Mouse (Mus musculus) embryo, embryonic 11.5 days (tissue): ENCODE measurements around the gene Ncoa7.
A peak's percentile ranks its signal among the peaks of the same experiment; 100 is the strongest.

ENCODE experiments used
- DNase-seq: peaks from one replicate; pipeline ENCODE4 v3.0.0-alpha.2; 2012; ENCODE audit warnings: low read depth, low spot score

Gene Ncoa7

DNA sequence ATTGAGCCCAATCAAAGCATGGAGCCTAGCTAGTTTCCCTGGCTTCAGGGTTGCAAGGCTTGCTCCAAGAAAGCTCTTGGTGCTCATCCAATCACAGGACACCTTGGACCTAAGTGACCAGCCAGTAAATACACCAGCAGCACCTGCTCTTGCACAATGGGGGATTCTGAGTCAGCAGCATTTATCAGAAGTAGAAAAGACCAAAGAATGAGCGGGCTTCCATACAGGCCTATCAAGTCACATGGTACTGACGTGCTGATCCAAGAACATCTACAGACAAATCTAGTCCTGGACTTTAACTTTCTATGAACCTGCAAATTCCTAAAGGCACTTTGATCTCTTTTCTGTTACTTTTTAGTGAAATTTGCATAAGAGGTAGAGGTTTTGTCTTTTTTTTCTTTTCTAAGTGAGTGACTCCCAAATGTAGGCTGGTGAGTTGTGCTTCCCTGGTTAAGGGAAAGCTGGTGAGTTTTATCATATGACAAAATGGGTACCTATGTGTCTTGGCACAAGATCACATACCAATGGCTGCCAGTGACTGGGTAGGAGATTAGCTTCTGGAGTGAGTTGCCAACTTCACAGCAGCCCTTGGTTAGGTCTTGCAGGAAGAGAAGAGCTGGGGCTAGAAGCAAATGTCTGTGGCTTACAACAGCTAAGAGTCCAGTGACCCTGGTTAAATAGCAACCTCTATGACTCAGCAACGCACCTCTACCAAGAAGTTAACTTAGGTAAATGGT, 57.7 kb downstream of the Ncoa7 start:
- no peak for DNase-seq

DNA sequence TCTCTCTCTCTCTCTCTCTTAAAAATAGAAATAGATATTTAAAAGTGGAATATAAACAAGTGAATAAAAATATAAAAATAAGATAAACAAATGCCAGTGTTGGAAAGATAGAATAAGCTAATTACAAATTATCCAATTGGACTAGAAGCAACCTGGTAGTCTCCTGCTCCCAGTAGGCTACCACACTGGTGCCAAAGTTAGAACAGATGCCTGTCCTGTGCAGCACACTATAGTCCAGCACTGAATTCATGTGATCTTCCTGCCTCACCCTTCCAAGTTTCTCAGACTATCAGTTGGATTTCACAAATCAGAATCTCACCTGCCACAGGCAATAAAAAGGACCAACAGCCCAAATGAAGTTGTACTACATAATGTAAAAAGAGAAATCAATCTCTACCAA, 59.9 kb downstream of the Ncoa7 start:
- DNase-seq = no peak

DNA sequence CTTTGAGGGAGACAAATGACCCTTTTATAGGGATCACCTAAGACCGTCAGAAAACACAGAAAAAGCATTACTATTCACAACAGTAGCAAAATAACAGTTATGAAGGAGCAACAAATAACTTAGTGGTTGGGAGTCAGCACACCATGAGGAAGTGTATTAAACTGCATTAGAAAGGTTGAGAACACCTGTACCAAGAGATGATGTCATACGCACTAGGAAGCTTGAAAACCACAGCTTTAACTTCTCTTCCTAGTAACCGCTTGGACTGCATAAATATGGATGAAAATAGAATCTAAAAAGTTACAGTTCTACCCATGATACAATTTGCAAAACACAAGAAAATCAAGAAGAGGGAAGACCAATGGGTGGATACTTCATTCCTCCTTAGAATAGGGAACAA, 64.7 kb downstream of the Ncoa7 start:
- DNase-seq = no peak

DNA sequence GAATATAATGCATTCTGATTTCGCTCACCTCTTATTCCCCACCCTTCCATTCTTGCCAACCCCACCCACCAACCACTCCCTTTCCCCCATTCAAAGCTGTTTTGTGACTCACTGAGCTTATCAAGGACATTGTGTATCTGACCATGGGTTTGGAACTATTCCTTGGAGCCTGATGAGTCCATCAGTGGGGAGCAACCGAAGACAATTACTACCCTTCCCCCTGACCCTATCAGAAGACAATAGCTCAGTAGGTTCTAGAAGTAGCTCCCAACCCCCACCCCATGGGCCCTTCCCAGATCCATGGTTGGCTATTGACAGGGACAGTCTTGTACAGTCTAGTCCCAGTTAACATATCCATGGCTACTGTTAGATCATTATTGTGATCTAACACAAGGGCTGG, 65.8 kb downstream of the Ncoa7 start:
- no peak for DNase-seq

DNA sequence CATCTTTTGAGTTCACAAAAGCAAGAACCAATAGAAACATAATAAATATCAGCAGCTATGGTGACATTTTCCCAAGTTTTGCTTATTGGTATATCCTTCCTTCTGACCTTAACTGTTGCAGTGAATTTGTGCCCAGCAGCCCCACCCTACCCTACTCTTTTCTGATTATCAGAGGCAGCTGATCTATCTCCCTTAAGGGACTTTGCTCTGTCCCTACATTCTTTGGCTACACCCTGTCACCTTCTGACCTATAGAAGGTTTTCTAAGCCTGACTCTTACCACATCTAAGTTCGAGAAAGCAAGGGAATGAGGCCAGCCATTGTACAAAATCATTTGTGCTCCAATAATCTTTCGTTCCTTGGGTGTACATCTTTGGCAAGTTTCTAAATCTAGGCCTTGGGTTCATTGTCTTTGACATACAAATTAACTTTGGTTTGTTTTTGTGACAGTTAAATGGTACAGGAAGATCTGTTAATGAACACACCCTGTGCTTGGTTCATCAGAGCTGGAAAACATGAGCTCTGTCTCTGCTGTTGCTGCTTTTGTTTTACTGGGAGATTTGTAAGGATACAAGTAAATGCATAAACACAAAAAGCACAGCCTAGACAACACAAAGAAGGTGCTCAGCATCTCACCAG, 69.9 kb downstream of the Ncoa7 start:
- DNase-seq = no peak

DNA sequence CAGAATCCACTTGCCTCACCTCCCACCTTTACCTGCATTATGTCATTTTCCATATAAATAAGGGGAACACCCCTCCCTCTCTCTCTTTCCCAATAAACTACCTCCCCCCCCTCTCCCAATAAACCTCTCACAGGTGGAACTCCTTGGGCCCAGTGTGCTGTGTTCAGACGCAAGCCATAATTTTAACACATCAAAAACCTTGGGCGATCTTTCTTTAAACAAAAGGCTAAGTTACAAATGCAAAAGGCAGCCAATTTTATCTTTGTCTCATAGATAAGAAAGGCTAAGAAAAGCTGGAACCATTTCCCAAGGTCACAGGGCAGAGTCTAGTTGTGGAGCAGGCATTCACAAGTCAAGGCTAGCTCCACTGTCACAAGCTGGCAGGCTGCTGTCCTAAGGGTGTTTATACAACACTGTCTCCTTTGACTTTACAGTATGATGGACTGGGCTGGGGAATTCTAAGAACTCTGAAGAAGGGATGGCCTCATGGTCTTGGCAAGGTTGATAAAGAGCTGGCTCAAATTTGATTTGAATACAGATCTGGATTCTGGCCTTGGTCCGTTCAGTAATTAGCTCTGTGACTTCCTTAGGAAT, 71.7 kb downstream of the Ncoa7 start:
- DNase-seq = no peak

DNA sequence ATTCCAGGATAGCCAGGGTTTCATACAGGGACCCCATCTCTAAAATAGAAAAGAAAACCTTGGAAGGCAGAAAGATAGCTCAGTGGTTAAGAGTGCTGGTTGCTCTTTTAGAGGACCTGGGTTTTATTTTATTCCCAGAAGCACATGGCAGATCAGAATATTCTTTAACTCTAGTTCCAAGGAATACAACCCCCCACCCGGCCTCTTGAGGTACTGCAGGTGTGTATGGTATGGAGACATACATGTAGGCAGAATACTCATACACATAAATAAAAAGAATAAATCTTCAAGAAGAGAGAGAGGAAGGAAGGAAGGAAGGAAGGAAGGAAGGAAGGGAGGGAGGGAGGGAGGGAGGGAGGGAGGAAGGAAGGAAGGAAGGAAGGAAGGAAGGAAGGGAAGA, 72.3 kb downstream of the Ncoa7 start:
- DNase-seq = no peak

DNA sequence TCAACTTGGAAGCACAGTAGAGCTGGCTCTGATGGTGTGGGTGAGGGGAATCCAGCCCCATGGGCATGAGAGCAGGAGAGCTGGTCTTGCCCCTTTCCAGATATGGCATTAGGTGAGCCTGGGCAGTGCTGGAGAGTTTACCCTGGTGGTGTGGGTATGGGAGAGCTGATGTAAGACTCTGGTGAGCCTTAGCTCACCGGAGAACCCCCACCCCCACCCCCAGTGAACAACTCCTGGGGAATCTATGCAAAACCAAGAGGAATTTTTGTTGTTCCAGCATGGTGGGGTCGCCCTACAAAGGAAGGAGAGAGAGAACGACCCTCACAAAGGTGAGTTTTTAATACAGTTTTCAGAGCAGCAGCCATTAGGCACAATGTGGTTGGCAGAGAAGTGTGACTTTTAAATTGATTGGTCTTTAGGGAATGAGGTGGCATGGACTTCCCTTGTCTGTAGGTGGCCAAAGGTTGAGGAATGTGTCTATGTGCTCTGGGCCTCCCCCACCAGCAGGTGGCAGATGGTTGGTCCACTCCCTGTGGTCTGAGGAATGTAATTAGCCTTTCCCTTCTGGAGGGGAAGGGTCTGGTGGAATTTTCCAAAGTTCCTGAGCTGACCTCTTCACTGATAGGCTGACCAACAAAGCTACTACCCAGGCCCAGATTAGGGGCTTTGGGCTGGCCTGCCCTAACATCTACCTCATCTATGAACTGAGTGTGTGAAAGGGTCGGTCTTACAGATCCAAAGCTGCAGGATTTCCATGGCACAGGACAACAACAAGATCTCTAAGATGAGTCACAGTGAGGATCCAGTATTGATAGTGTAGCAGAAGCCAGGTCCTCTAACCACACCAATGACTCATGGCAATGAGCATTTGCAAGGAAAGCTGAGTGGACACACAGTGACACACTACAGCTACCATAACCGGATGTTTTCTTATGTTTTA, 73.7 kb downstream of the Ncoa7 start:
- DNase-seq = no peak

DNA sequence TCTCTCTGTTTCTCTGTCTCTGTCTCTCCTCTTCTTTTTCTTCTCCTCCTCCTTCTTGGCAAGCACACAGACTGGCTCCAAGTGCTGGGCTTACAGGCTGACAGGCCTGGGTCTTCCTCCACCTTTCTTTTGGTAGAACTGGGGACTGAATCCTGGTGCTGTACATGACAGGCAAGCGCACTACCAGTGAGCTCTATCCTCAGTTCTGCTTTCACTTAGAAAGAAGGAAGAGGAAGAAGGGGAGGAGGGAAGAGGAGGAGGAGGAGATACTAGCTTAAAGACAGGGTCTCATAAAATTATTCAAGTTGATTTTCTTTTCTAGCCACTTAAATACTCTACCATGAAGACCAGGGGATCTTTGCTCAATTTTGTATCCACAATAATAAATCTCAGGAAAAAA, 80.1 kb downstream of the Ncoa7 start:
- DNase-seq = no peak

DNA sequence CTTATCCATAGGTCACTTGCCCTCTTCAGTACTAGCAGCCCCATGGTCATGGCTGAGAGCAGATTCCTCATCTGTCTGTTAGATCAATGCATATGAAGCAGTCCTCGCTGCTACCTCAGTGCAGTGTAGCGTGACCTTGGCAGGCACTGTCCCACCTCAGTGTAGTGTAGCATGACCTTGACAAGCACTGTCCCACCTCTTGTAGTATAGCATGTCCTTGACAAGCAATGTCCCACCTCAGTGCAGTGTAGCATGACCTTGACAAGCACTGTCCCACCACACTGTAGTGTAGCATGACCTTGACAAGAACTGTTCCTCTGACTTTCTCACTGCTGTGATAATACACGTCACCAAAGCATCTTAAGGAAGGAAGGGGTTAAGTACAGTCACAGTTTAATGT, 82.6 kb downstream of the Ncoa7 start:
- no peak for DNase-seq

DNA sequence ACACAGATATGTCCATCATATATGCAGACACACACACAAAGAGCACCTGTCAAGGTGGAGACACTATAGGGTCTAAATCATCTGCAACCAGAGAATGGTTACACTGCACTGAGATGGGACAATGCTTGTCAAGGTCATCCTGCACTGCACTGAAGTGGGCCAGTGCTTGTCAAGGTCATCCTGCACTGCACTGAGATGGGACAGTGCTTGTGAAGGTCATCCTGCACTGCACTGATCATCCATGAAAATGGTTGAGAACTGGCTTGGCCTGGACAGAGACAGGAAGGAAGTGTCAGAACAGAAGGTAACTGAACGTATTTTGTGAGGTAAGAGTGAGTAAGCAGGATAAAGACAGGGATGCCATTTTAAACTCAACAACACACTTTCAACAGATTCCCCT, 83.2 kb downstream of the Ncoa7 start:
- DNase-seq = no peak

DNA sequence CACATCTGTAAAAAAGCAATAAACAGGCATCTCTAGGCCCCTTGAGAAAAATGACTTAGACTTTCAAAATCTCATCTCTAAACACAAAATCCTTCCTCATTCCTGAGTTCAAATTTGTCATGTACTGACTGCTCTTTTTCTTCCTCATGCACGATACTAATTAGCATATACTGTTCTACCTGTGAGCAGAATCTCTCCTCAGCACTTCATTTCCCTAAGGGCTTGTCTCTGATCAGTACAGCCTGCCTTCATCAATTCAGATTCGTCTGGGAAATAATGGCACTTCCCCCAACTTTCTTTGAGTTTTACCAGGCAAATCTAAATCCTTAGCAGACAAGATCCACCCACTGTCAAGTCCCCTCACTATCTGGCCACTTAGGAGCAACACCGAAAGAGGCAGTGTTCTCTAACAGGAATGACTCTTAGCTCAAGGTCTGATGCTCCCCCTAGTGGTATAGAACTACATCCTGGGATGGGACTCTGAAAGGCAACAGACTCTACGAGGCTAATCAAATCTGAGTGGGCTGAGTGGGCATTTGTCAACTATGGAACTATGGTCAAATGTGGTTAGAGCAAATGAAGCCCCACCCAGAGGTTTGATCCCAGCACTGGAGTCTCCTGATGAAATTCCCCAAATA, 84.3 kb downstream of the Ncoa7 start:
- peak; percentile 48 for DNase-seq

DNA sequence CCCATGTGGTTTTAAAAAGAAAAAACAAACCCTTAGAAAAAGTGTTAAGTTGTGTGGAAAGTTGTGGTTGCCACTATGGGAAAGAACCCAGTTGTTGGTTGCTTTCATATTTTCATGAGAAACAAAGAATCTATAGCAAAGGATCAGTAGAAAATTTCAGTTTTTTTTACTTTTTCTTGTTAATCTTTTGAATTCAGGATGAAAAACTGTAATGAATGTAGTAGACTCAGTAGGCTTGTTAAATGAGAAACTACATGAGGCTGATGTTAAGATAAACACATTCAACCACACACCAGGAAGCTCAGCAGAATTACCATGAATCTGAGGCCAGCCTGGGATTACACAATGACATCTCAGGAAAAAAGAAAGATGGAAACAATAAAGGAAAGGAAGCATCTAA, 87.0 kb downstream of the Ncoa7 start:
- DNase-seq = no peak

DNA sequence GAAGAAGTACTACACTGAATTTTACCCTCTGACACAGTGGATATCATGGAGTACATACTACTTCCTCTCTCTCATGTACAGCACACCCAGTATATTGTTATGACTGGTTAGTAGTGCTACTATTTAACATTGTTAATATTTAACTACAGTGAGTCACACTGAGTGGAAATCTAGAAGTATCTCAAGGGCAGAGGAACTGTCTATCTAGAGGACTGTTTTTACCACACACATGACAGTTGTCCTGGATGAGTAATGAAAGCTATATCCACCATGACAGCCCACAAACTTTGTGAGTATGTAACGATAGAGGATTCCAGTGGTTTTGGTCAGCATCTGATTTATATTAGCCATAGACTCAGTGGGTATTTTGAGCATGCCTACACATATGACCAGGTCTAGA, 90.6 kb downstream of the Ncoa7 start:
- no peak for DNase-seq

DNA sequence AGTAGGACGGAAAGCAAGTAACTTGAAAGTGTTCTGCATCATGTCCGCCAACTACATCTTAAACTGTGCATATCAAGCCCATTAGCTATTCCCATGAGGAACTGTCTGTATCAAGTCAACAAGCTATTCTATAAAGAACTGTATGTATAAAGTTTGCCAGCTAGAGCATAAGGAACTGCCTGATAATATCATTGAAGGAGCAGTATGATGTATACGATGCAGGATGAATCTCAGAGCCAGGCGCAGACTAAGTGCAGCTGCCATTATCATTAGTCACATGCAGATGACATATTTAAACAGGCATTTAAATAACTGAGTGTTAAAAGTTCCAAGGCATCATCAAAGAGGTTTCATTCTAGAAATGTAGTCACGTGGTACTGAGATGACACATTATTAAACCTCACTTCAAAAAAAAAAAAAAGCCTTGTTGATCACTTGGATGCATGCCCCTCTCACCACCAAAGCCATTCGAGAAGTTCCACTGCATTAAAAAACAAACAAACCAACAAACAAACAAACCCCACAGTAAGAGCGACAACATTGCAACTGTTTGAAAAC, 93.2 kb downstream of the Ncoa7 start:
- DNase-seq = no peak

DNA sequence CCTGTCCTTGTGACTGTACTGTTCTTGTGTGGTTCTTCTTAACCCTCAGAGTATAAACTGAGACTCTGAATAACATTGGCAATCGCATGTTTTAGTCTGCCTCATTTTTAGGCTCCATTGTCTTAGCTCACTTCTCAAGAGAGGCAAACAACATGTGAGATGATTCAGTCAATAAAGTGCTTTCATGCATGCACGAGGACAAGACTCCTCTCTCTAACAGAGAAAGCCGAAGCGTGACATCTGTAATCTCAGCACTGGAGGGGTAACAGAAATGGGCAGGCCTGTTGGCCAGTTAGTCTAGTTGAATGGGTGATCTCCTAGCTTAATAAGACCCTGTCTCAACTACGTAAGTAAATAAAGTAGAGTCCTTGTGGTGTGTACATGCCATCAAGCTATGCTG, 95.1 kb downstream of the Ncoa7 start:
- DNase-seq = no peak

DNA sequence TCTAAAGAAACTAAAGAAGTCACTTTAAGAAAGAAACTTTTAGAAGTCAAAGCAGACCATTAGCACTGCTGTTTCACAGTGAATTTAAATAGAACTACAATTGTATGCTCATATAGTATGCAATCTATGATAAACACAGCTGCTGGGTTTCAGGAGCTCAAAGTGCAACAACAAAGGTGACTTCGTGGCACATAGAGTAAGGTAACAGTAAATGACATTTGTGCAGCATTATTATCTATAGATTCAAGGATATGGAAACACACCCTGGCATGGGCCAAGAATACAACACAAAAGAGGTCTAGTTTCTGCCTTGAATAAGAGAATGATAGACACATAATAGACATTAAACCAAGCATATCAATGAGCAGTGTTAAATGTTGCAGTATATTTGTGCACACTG, 100.5 kb downstream of the Ncoa7 start:
- no peak for DNase-seq

DNA sequence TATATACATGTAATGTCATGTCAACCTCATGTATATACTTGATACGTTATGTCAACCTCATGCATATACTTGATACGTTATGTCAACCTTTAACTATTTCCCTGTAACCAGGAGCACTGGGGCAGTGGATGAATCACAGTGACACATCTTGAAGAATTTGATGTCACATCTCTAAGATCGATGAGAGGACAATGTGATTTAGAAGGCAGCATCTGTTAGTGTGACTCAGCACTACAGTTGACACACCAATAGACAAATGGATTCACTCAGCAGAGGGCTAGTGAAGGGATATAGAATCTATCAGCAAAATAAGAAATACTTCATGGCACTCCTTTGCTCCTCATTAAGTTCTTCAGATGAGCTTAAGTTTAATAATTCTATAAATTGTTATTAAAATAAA, 116.3 kb downstream of the Ncoa7 start:
- DNase-seq = no peak

DNA sequence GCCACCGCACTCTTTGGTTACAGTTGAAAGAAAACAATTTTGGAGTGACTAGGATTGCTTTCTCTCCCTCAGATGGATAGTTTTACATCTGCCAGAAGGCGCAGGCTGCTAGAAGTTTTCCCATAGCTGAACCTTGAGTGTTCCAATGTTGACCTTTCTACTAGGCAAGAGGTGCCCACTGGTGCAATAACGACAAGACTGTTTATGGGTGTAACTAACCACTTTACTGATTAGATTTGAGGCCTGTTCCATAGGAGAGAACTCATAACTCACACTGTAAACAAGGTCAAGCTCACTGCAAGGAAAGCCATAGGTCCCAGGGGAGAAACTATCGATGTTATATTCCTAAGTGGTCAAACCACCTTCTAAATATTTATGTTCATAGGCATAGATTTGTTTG, 119.7 kb downstream of the Ncoa7 start:
- DNase-seq = no peak

DNA sequence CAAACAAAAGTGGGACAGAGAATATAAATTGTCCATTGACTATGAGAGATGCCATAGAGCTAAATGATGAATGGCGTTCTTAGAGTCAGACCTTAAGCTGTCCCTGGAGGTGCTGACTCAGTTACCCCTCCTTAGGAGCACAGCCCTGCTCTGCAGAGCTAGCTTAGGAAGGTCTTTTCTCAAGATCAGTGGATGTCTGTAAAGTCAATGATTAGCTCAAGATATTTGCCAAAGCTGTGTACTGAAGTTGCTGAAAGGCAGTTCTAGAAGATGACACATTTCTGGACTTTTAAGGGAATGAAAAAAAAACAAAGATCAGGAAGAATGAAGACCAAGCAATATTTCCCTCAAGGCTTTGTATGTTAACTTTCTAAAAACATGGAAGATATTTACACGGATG, 123.4 kb downstream of the Ncoa7 start:
- no peak for DNase-seq

DNA sequence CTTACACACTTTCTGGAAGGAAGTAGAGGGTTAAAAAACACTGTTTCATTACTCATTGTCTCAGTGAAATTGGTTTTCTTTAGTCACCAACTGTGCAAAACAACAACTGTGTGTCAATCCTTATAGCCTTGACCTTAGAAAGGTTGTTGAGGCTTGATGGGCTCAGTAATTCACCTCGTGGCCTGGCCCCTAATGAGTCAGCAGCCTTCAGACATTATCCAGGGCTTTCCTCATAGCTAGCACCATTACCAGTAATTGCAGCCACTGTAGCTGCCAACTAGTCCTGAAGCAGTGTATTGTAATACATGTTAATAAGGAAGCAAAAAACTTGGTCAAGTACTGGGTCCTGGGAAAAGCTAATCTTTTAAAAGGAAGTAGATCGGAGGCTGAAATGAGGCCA, 125.1 kb downstream of the Ncoa7 start:
- DNase-seq = no peak
